Mouse (Mus musculus) mature B cell (primary cell): Measurements from ENCODE around the gene Rcc1.
"Not testable (repeated sequence)": the region's sequence is repeated elsewhere in the genome, so short reads cannot be mapped to it uniquely, and the experiment has no call there.

Experiments
- in situ Hi-C: fragments of 300-500 bp; cut with MboI; formaldehyde crosslinking; loops from 2 replicates; pipeline ENCODE4 v1.14.3; 2019

Gene Rcc1

DNA sequence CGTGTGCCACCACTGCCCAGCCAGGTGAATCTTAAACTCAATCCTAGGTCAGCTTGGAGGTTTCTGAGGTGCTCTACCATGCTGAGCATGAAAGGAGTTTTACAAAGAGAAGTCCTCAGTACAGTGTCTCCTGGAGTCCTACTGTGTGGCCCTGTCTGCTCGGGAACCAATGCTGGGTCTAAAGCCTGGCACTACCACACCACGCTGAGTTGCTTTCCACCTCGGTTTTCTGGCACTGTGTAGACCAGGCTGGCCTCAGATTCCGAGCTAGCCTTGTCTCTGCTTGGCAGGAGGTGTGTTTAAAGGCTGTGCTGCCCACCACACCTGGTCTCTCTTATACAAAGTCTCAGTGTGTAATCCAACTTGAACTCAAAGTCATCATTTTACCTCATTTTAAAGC, 40.8 kb downstream of the Rcc1 start:
- in situ Hi-C loops: no loop called here

DNA sequence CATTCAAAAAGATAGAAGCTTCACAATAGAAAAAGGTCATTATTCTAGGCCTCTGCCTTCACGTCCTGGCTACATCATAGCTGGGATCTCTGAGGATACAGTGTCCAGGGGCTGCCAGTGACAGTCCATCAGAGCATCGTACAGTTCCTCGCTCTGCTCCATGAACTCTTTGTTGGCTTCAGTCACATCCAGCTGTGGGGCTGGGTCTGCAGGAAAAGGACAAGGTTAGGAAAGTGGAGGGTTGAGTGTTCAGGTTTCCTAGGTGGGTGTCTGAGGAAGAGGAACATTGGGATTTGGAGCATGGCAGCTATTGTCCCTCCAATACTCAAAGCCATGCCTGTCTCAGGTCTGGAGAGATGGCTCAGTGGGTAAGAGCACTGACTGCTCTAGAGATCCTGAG, 41.6 kb downstream of the Rcc1 start:
- in situ Hi-C loops: no loop called here

DNA sequence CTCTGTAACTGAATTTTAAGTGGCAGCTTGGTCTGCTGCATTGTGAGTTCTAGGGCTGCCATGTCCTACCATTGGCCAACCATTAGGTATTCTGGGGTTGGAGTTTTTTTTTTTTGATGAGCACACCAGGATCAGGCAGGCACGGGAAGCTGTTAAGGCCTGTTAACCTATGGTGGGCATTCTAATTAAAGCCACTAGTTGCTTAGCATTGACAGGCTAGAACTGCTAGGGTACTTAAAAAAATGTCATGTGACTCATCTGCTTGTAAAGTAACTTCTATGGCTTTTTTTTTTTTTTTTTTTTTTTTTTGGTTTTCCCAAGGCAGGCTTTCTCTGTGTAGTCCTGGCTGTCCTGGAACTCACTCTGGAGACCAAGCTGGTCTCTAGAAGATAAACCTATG, 42.2 kb downstream of the Rcc1 start:
- in situ Hi-C loops: no loop called here

DNA sequence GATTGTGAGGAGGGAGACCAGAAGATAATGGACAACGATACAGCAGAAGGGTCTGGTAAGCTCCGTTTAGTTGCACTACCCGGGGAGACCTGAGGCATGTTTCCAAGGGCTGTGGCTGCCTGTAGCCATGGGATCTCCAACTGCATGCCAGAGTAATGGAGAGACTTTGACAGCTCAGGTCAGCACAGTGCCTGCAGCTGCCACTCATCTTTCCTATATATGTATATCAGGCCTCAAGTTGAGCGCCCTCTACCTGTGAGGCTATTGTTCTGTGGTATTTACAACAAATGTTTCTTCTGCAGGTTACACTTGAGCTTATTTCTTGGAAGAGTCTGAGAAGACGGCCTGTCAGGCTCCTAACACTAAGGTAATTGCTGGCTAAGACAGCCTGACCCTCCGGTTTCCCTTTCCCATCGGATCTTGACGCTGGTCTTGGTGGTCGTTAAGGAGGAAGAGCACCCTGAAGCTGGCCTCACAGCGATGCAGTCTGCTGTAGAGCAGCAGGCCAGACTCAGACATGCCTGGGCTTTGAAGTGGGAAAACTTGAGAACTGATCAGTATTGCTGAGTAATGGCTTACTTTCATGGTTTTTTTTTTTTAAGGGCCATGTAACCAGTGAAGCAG, 43.4 kb downstream of the Rcc1 start:
- in situ Hi-C loops: no loop called here

DNA sequence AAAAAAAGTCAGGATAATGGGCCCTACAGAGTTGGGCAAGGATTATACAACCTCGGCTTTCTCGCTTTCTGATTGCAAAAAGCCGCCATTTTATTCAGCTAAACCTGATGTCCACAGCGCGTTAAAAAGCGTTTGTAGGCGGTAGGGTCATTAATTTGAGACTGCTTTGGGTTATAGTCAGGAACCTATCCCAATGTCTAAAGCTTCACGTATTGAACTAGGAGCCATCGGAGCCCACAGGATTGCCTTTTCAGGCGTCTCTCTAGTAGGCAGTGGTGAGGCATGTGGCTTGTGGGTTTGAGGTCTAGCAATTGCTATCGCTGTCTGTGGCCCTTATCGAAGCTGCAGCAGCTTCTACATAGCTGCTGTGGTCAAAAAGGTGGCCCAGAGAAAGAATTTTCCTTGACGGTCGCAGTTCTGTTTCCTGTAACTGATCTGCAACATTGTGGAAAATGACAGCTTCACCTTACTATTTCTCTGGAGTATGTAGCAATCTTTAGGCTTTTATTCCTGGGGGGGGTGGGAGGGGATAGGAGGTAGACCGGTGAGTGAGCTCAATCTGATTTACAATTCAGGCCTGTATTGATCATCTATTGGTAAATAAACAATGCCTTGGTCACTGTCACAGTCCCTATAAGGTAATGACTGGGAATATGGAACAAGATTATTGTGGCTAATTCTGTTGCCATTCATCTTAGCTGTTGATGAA, 44.1 kb downstream of the Rcc1 start:
- in situ Hi-C loops: no loop called here

DNA sequence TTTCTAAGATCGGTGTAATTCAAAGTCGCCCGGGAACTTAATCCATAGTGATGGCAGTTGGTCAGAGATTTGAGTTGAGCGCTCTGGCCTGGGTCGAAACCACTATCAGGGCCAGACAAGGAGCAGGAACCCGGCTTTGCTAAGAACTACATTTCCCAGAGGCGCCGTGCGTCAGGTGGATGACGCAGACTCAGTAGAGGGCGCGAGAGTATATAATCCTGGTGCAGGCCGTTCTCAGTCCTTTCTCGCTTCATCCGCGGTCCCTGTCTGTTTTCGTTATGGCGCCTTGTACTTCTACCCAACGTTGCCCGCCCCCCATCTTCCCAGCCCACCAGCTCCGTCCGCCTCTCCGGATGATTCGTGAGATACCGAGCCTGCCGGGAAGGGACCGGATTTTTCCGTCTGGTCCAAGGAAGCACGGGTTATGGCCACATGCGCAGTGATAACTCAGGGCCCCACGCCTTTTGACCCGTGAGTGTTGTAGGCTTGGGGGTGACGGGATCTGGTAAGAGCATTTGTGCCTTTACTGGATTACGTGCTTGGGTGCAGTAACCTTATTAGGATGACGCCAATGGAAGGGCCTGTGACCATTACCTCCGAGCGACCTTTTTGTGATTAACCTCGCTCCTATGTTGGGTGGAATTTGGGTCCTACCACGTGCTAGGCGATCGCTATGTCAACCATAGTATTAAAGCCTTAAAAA, 44.8 kb downstream of the Rcc1 start:
- in situ Hi-C loops: no loop called here

DNA sequence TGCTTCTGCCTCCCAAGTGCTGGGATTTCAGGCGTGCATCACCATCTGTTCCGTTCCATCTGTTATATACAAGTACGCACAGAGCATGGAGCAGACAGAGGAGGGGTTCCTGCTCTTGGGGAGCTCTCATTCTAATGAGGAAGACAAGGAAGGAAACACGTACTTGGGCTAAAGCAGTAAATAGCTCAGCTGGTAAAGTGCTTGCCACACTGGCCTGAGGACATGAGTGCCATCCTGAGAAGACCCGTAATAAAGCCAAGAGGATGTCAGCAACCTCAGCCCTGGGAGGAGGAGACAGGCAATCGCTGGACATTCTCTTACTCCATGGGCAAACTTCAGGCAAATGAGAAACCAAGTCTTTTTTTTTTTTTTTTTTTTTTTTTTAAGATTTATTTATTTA, 47.4 kb downstream of the Rcc1 start:
- in situ Hi-C loops: no loop called here

DNA sequence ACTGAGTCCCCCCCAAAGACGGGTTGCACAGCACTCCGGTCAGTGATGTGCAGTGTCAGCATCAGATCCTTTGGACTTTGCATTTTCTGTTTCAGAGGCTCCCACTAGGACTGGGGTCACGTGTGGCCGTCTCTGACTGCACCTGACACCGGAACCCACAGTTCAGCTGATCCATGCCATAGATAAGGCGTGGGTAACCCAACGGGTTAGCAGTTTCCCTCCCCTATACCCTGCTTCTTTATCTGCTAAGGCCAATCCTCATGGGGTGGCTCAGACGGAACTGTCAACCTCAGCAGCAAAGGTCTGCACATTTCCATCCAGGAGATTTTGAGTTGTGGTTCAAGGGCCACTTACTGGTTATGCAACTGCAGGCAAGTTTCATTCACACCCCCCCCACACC, 48.1 kb downstream of the Rcc1 start:
- in situ Hi-C loops: no loop called here

DNA sequence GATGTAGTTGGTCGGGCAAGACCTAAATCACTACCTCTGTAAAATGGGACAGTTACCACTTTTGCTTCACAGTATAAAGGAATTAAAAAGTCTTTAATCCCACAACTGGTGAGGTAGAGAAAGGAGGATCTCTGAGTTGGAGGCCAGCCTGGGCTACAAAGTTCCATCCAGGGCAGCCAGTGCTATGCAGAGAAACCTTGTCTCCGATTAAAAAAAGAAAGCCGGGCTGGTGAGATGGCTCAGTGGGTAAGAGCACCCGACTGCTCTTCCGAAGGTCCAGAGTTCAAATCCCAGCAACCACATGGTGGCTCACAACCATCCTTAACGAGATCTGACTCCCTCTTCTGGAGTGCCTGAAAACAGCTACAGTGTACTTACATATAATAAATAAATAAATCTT, 49.9 kb downstream of the Rcc1 start:
- in situ Hi-C loops: not testable (repeated sequence)

DNA sequence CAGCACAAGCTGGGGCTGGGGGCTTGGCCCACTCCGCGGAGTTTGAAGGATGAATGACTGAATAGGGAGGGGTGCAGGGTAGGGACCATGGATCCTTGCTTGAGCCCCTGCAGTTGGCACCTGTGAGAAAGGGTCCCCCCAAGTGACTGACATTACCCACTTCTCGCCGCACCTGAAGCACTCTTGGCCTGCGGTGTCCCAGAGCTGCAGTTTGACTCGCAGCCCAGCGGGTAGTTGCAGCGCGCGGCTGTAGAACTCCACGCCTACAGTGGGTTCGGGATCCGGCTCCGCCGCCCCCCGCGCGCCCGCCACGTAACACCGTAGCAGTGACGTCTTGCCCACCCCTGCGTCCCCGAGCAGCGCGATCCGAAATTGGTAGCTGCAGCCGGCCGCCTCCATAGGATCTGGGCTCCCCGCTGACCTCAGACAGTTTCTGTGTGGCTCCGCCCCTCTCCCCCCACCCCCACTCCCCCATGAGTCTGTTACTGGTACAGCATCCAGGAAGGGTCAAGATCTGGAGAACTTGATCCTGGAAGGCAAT, 50.4 kb downstream of the Rcc1 start, which contains the start of gene Rab42:
Gene Rab42 (minus strand): TSS at position 447 of the 541 bp plus-strand sequence.
- in situ Hi-C loops: no loop called here

DNA sequence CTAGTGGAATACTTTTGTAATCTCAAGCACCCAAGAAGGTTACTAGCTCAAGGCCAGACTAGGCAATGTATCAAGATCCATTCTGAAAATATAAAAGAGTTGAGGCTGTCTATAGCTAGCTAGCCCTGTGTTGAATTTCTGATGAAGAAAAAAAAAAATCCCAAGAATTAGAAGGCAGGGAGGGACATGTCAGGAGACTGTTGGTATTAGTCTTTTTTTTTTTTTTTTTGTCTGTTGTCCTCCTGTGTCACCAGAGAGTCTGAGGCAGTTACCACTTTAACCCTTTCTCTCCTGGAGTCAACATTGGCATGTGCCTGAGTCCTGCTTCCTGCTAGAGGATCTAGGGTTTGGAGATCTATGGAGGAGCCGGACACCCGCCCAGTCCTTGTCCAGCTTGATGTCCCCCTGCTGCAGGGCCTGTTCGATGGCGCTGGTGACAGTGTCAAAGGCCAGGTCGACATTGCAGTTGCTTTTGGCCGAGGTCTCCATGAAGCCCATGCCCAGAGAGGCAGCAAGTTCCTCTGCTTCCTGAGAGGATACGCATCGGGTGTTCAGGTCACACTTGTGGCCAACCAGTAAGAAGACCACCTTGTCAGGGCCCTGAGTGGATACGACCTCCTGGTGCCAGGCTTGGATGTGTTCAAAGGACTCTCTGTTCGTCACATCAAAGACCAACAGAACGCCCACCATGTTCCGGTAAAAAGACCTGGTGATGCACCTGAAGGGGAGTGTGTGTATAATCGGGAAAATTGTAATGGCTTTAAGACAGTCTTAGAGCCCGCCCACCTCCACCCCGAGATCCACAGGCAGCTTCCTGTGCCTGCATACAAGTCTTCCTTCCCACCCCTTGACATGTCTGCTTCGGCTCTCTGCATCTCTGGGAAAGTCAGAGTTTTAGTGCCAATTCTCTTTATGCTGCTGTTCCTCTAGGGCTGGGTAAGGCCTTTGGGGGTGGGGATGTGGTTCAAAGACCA, 51.2 kb downstream of the Rcc1 start:
- in situ Hi-C loops: no loop called here

DNA sequence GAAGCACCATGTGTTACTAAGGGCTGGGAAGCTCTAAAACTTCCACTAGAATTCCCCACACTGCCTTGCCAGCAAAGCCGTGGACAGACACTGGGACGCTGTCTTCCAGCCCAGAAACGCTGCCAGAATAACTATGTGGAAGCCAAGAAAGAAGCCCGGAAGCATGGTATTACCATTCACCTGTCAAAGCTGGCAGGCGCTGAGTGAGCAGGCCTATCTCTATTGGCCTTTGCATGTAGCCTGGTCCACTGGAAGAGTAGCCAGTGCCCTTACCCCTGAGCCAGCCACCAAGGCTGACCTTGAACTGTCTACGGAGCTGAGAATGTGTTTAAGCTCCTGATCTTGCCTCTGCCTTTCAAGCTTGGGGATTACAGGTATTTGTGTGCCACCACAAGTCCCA, 51.9 kb downstream of the Rcc1 start:
- in situ Hi-C loops: no loop called here

DNA sequence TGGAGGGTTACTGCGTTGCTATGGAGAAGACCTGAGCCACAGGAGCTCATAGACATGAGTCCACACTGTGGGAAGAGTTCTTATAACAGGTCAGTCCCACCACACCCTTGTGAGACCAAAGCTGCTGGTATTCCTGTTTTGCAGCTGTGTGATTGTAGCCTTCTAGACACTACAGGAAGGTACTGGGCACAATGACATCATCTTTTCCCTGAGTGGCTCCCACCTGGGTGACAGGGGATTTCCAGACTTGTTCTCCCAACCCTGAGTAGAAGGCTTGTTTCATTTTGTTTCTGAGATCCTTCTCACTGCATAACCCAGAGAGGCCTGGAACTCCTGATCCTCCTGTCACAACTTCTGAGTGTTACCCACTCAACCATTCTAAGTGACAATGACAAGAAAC, 53.6 kb downstream of the Rcc1 start:
- in situ Hi-C loops: no loop called here

DNA sequence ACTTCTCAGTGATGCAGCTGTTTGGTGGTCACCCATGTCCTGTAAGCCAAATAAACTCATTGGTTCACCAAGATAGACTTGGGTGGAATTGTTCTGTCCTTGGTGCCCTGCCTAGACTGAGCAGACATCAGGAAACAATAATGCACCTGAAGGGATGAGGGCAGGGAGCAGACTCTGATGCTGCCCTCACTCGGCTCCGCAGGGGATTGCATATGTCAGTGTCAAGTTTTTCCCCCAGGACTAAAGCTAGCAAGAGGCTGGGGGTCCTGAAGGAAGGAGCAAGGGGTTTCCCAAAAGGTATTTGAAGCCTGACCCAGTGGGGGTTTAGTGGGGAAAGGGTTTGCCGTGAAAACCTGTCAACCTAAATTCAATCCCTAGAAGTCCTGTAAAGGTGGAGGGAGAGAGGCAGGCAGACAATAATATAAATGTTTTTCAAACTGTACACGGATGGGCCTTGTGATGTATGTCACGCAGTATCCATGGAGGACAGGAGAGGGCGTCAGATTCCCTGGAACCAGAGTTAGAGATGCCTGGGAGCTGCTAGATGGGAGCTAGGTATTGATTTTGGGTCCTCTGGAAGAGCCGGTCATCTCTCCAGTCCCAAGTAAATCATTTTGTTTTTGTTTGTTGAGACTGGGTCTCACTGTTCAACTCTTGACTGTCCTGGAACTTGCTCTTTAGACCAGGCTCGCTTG, 57.6 kb downstream of the Rcc1 start:
- in situ Hi-C loops: no loop called here

DNA sequence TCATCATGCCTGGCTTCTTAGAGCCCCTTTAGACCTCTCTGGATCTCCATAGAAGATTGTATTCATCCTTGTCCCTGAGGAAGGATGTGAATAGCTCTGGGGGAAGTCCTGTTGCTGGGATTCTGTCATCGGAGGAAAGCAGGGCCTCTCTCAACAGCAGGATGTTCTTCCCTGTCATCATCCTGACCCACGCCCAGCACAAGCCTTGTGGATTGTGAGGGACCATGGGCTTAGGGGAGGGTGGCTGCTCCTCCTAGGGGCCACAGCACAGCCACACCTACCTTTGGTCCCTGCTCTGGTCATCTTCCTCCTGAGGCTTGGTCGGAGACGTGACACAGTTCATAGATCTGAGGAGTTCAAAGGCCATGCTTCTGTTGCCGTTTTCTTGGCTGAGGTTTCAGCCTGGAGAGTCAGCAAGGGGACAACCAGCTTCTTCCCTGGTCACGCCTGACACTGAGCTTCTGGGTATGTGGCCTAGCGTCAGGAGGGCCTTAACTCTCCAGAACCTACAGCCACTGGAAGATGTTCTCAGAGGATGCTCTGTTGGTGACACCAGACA, 59.6 kb downstream of the Rcc1 start:
- in situ Hi-C loops: no loop called here

DNA sequence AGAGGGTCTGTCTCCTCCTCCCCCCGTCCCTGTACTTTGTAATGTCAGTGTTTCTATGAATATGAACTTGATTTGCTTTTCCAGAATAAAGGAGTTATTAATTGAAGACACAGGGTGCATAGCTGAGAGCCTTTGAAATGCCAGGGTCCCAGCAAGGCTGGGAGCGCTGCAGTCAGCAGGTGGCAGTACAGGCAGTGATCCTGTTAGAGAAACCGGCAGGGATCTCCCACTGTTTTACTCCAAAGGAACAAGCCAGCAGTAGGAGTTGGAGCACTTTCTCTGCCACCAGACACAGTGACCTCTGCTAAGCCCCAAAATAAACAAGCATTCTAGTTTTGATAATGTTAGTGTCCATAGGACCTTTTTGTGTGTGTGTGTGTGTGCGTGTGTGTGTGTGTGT, 60.4 kb downstream of the Rcc1 start:
- in situ Hi-C loops: no loop called here

DNA sequence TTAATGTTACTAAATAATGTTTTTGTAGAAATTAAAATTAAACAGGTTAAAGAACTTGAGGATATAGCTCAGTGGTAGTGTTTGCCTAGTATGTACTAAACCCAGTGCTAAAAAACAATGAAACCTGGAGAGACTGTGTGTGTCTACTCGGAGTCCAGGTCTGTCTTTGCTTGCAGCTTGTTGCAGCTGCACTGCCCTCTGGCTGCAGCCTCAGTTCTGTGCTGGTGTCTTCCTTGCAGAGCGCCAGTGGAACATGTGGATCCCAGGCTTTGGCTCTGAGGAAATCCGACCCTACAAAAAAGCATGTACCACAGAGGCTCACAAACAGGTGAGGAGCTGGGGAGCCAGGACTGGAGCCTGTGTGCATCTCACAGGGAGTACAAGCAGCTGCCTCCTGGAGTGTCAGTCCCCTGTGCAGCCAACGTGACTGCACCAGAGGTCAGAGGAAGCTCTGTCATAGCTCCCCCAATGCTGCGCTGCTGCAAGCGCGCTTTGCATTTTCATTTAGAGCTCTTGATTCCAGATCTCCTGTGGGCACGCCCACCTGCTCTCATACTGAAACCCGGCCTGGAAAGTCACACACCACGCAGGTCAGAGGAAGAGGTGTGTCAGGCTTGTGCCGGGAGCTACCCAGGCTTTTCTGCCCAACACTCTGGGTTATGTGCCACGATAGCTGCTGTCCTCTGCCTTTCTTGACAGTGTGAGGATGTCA, 61.6 kb downstream of the Rcc1 start:
- in situ Hi-C loops: no loop called here

DNA sequence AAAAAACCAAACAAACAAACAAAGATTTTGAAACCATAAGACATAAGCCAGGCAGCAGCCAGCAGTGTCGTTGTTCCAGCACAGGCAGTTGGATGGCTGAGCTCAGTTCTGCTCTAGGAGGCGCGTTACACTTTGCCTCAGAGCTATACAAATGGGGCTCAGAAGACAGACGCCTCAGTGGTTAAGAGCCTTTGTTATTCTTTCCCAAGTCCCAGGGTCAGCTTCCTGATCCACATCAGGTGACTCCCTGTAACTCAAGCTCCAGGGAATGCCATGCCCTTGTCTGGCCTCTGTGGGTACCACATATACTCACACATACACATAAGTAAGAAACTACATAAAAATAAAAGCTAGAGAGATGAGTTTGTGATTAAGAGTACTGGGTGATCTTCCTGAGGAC, 62.3 kb downstream of the Rcc1 start:
- in situ Hi-C loops: no loop called here

DNA sequence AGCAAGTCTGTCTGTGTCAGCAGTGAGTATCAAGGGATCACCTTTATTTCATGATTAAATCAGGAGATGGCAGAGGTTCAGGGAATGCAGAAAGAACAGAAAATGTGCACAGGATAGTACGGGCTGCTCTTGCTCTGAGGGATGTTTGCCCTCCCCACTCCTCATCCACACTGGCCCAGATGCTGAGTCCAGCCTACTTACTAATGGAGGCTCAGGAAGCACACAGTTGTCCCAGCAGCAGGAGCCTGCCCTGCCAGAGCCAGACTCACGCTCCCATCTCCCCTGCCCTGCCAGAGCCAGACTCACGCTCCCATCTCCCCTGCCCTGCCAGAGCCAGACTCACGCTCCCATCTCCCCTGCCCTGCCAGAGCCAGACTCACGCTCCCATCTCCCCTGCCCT, 64.6 kb downstream of the Rcc1 start:
- in situ Hi-C loops: not testable (repeated sequence)
